Mouse (Mus musculus) embryo, embryonic 11 days (tissue): Measurements from ENCODE around the gene Wdr89.
"Not testable (repeated sequence)": the region's sequence is repeated elsewhere in the genome, so short reads cannot be mapped to it uniquely, and the experiment has no call there.

Source experiments
- DNase-seq: peaks from one replicate; pipeline ENCODE4 v3.0.0-alpha.2; 2015

Wdr89 gene

GRCm38 (mm10) chr12:75669258-75670106 is at the start of gene Wdr89:
Gene Wdr89 (minus strand): TSS chr12:75669537.
- peak; percentile 100 for DNase-seq

DNA sequence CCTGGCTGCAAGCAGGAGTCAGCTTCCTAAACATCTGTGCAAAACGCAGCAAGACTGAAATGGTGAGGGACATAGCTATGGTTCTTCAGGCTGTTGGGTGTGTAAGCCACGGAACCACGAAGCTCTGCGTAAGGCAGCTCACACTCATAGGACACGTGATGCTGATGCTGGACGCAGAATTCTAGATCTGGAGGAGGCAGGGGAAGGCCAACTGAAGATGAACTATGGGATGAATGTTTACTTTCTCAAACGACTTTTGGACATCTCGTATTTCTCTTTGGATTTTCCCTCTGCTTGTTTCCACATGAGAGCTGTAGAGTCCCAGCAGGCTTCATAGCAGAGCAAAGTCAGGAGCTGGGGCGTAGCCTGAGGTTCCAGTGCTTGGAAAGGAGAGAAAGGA is 44.3 kb upstream of the Wdr89 start:
- no peak for DNase-seq

DNA sequence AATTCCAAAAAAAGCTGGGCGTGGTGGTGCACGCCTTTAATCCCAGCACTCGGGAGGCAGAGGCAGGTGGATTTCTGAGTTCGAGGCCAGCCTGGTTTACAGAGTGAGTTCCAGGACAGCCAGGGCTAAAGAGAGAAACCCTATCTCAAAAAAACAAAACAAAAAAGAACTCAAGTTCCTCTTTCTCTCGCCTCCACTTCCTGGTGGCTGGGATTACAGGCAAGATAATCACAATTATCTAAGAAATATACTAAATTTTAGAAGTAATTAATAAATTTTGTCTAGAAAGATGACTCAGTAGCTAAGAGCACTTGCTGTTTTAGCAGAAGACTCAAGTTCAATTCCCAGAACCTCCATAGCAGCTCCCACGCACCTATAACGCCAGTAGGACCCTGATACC is 43.6 kb upstream of the Wdr89 start:
- DNase-seq = not testable (repeated sequence)

GRCm38 (mm10) chr12:75710596-75711376 is 41.4 kb upstream of the Wdr89 start:
- DNase-seq = no peak

GRCm38 (mm10) chr12:75709506-75709905 is 40.2 kb upstream of the Wdr89 start:
- DNase-seq = no peak

DNA sequence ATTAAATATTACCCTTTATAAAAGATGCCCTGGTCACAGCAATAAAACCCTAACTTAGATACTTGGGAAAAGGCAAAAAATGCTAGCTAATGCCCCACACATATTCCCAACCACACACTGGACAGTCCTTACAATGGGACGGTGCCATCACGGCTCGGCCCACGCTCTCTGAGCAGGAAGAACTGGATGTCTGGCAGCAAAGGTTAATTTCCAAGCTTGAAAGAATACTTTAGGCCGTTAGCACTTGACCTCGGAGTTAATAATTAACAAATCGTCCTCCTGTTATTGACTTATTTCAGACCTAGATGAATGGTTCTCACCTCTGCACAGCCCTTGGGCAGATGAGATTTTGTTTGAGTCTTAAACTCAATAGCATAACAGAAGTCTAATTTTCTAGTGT is 37.3 kb upstream of the Wdr89 start:
- DNase-seq = no peak

- no peak for DNase-seq
Observed at GRCm38 (mm10) chr12:75702739-75703122, 33.4 kb upstream of the Wdr89 start.

DNA sequence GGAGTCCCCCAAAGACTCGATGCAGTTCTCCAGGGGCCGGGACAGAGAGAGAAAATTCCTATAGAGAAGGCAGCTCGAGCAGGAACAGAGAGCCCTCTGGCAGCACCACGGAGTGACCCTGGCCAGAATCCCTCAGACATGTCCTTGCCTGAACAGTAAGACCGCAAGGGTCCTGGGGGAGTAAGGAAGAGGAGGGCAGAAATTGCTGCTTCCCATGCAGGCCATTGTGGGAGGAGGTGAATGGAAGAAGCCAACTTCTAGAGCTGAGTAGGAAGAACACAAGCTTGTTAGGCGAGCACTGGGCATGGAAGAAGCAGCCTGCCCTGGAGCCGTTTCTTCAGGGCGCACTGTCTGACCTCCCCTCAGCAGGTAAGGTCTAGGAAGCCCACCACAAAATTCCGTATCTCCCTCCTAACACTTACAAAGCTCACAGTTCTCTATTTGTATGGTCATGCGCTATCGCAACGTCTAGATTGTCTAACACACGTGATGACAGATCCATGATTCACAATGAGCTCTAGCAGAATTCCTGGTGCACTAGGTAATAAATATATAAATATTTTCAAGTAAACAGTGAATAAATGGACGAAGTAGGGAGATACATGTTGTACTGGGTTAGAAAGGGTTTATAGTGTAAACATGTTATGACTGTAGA is 32.9 kb upstream of the Wdr89 start:
- DNase-seq = no peak

DNA sequence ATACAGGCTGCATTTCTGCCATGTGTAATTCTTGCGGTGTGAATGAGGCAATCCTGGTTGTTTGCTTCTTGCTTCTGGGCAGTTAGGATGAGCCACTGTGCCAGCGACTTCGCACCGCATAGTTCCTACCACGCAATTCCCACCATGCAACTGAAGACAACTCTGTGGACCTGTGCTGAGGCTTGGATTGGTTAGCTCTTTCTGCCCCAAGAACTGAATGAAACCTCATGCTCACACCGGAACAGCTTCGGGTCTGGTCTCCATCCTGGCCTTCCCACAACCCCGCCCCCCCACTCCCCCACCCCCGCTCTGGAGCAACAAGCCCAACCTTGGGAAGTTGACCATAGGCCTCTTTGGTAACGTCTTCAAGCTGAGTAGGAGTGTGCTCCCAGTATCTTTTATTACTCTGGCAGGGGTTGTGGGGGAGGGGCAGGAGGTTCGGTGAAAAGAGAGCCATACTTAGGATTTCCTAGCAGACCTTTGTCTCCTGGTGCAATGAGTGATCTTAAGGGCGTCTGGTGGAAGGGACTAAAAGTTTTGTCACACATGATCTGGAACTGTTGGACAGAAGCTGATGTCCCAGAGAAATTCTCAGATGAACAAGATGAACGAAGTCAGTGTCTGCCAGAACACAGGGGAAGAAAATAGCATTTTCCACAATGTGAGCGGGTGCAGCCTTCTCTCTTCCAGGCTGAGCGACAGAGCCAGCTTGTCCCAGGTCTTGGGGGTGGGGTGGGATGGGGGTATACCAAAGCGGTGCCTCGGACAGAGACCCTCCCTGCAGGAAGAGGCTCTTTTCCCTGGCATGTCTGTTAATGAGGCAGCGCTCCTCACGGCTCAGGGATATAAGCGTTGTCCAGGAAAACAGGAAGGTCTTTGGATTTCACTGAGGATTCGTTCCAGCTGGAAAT is 32.1 kb upstream of the Wdr89 start:
- DNase-seq = peak; percentile 58

GRCm38 (mm10) chr12:75698692-75699091 is 29.4 kb upstream of the Wdr89 start:
- DNase-seq = no peak

DNA sequence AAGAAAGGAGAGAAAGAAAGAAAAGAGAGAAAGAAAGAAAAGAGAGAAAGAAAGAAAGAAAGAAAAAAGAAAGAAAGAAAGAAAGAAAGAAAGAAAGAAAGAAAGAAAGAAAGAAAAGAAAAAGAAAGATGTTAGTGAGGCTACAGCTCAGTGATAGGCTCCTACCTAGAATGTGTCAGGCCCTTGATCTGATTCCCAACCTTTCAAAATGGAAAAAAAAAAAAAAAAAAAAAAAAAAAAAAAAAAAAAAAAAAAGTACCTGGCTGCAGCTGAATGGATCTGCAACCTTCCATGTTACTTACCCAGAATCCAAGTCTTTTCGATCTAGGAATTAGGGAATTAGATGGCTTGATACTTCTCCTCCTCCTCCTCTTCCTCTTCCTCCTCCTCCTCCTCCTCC is 26.5 kb upstream of the Wdr89 start:
- DNase-seq = not testable (repeated sequence)

DNA sequence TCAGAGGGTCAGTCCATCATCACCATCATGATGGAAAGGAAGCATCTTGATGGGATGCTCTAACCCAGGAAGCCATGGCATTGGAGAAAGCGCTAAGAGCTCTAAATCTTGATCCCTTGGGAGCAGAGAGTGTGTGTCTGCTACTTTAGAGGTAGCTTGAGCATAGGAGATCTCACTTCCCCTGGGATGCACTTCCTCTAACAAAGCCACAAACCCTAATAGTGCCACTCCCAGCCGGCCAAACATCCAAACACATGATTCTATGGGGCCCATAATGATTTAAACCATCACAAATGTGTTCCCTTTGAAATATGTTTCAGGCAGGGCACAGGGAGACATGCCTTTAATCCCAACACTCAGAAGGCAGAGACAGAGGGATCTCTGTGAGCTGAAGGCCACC is 19.7 kb upstream of the Wdr89 start:
- DNase-seq = no peak

DNA sequence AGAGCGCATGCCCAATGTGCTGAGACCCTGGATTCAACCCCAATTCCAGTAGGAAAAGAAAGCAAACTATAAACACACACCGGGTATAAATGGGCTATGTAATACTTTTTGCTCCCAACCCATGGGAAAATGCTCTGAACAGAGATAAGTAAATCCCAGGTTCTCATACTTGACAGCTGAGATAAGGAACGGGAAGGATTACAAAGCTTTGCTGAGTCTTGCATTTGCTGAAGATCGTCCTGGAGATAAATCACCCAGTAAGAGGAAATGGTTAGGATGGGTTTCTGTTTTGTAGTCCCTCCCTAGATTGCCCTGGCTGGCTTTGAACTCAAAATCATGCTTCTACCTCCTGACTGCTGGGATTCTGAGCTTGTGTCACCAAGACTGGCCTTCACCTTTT is 18.0 kb upstream of the Wdr89 start:
- no peak for DNase-seq

DNA sequence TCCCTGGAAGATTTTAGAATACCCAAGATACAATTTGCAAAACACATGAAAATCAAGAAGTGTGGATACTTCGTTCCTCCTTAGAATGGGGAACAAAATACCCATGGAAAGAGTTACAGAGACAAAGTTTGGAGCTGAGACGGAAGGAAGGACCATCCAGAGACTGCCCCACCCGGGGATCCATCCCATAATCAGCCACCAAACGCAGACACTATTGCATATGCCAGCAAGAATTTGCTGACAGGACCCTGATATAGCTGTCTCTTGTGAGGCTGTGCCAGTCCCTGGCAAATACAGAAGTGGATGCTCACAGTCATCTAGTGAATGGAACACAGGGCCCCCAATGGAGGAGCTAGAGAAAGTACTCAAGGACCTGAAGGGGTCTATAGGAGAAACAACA is 14.7 kb upstream of the Wdr89 start:
- DNase-seq = not testable (repeated sequence)

- no peak for DNase-seq
Observed at GRCm38 (mm10) chr12:75683598-75683997, 14.3 kb upstream of the Wdr89 start.

- DNase-seq = no peak
Observed at GRCm38 (mm10) chr12:75682842-75683241, 13.5 kb upstream of the Wdr89 start.

DNA sequence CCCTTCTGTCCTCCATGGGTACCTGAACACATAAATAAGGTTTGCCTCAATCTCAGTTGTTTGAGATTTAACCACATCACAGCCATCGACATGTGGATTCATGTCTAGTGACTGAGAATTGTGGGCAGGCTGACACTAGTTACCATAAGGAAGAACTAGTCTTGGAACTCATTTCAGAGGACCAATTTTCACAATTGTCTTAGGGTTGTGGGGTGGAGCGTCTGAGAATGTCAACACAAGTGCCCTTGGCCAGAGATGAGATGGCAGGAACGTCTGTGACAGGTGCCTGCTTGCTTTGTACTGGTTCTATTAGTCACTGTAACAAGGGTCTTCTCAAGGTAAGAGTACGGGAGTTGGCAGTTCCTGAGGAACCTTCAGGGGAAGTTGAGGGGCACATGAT is 11.8 kb upstream of the Wdr89 start:
- no peak for DNase-seq

GRCm38 (mm10) chr12:75678393-75678792 is 9.1 kb upstream of the Wdr89 start:
- no peak for DNase-seq

DNA sequence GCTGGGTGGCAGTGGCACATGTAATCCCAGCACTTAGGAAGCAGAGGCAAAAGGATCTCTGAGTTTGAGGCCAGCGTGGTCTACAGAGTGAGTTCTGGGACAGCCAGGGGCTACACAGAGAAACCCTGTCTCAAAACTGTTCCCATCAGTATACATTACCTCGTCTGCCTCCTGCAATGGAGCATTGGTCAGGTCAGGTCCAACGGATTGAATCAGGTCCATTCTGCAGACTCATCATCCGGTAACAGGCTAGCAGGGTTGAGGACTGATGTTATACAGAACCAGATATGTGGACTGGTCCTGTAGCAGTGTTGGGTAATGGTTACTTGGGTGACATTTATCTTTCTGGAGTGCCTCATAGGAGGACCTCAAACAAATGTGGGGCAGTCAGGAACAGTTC is 3.3 kb upstream of the Wdr89 start:
- DNase-seq = no peak

- no peak for DNase-seq
Observed at GRCm38 (mm10) chr12:75671759-75672315, 2.5 kb upstream of the Wdr89 start.

GRCm38 (mm10) chr12:75670611-75671010 is 1.3 kb upstream of the Wdr89 start:
- no peak for DNase-seq

DNA sequence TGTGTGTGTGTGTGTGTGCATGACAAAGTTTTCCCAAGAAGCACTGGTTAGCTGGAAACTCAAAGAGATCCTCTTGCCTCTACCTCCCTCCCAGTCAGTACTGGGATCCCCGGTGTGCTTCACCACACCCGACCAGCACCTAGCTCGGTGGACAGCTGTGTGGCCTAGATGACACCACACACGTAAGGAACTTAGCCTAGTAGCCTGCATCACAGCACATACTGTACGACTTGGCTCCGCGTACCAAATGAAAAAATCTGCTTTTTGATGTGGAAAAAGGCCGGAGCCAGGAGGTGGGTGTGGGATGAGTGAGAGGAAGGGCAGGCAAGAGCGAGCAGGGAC is 450 bp downstream of the Wdr89 start:
- no peak for DNase-seq
